ENCODE assay signal across 22 mouse cellular contexts in the genomic region with DNA sequence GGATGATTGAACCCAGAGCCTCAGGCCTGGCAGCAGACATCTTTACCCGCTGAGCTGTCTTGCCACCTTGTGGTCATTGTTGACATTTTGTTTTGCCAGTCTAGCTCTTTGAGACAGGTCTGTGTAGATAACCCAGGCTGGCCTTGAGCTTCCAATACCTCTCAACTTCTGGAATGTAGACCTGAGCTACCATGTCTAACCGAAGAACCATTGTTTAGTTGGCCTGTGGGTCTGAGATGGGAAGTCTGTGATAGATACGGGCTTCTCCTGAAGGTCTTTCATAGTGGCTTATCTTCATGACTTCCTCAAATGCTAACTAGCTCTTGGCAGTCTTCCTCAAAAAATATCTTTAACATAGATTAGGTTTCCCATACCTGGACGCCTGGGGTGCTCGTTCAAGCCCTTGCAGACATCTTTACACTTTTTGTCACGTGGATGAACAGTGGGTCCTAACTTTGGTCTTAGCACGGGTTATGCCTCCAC. TPM values are rescaled to one million over a fixed set of nuclear protein-coding genes. Genes with fewer than 3 reads are reported as not detected.
DNase-seq lines count a peak whose midpoint lies in the region; ATAC-seq and TF ChIP-seq lines count a peak whose summit lies in the region.
"Had no signal": no experiment of that assay in that cellular context is flagged by ENCODE, and none has a peak within 500 bp of the region (broad histone marks: within the 10 kb centered on the region; RNA-seq: fewer than 3 reads in every experiment).

No protein-coding gene starts in this region.

- peak; percentile 11 for DNase-seq in adrenal gland, adult 2 months
- DNase-seq in adrenal gland, adult 8-10 months, result no peak
- DNase-seq in layer of hippocampus, adult 2 months (ENCODE audit: low spot score in 2 of 2), result no peak
- DNase-seq in layer of hippocampus, postnatal 10 days (ENCODE audit: low spot score in 2 of 2), result no peak
- DNase-seq in ES-CJ7 (ENCODE audit: low read depth, low spot score), result peak; percentile 44
- no peak for DNase-seq in yolk sac, embryonic 10.5 days (ENCODE audit: low spot score)
- DNase-seq: right cerebral cortex, postnatal 14 days had no signal

- peak; percentile 60 for ATAC-seq in megakaryocyte progenitor cell, adult 5-6 weeks (replicated peaks; ENCODE audit: poor library complexity)
- no peak for ATAC-seq in erythroid progenitor cell, adult 5-6 weeks (replicated peaks; ENCODE audit: low FRiP score, poor library complexity, severe bottlenecking)
- ATAC-seq: activated CD4-positive, CD25-positive, alpha-beta regulatory T cell, adult 4 months; midbrain, embryonic 16.5 days had no signal

- no peak overlapping the region for H3K27ac ChIP-seq in layer of hippocampus, adult 2 months
- H3K27ac ChIP-seq: hindbrain, embryonic 10.5 days had no signal

- TF ChIP-seq CTCF in layer of hippocampus, adult 2 months (conservative IDR thresholded peaks at IDR 0.05), result peak; percentile 41

- no peak overlapping the region for H3K4me3 ChIP-seq in layer of hippocampus, adult 2 months
- H3K4me3 ChIP-seq: hindbrain, embryonic 10.5 days had no signal

RNA-seq across cellular contexts. Expression of a gene that starts 19.2 kb away (rescaled TPM):
- total RNA-seq in adrenal gland, adult 2 months (2021), result 1 to 10 TPM in 1 of 2 experiments, under 1 TPM in 1; 0.14 to 1.1 TPM
- polyA plus RNA-seq in adrenal gland, adult 2 months (2012; rRNA removed), result 0.15 TPM in 1 of 2 replicates, not detected in the other
- total RNA-seq in adrenal gland, adult 8-10 months (2022), result under 1 TPM in 2 of 4 experiments, not detected in 2; 0.06 to 0.16 TPM
- total RNA-seq in layer of hippocampus, adult 2 months (2021), result not detected
- not detected for total RNA-seq in layer of hippocampus, postnatal 10 days (2021)
- 0.07 and 1.1 TPM in 2 replicates for total RNA-seq in megakaryocyte progenitor cell, adult 5-6 weeks (2015)
- 0.75 and 2.6 TPM in 2 replicates for total RNA-seq in megakaryocyte progenitor cell, adult 5-6 weeks (2017)
- not detected in 2 replicates for total RNA-seq in erythroid progenitor cell, adult 5-6 weeks (2015; ENCODE audit: low replicate concordance)
- not detected in 2 replicates for total RNA-seq in erythroid progenitor cell, adult 5-6 weeks (2017; ENCODE audit: low replicate concordance)
- total RNA-seq: layer of hippocampus, postnatal 14 days; left cerebral cortex, postnatal 25 days had no signal
- polyA plus RNA-seq: activated CD4-positive, CD25-positive, alpha-beta regulatory T cell, adult 4 months; cortical plate, adult 2 months; embryonic facial prominence, embryonic 14.5 days; forebrain, embryonic 11.5 days; frontal cortex, adult 2 months; heart, embryonic 14.5 days; hindbrain, embryonic 10.5 days; midbrain, embryonic 16.5 days; neural tube, embryonic 11.5 days had no signal

RNA-seq across cellular contexts. Expression of a gene that starts 33.7 kb away (rescaled TPM):
- total RNA-seq in adrenal gland, adult 2 months (2021), result not detected
- polyA plus RNA-seq in adrenal gland, adult 2 months (2012; rRNA removed), result not detected in 2 replicates
- not detected for total RNA-seq in adrenal gland, adult 8-10 months (2022)
- total RNA-seq in layer of hippocampus, adult 2 months (2021), result not detected
- under 1 TPM; 0.51 to 0.55 TPM for total RNA-seq in layer of hippocampus, postnatal 10 days (2021)
- total RNA-seq in megakaryocyte progenitor cell, adult 5-6 weeks (2015), result not detected in 2 replicates
- not detected in 2 replicates for total RNA-seq in megakaryocyte progenitor cell, adult 5-6 weeks (2017)
- not detected in 2 replicates for total RNA-seq in erythroid progenitor cell, adult 5-6 weeks (2015; ENCODE audit: low replicate concordance)
- not detected in 2 replicates for total RNA-seq in erythroid progenitor cell, adult 5-6 weeks (2017; ENCODE audit: low replicate concordance)
- total RNA-seq: gastrocnemius, postnatal 4 days; layer of hippocampus, postnatal 14 days; left cerebral cortex, postnatal 25 days had no signal
- polyA plus RNA-seq: activated CD4-positive, CD25-positive, alpha-beta regulatory T cell, adult 4 months; cortical plate, adult 2 months; forebrain, embryonic 11.5 days; heart, embryonic 14.5 days; hindbrain, embryonic 10.5 days; liver, embryonic 11.5 days had no signal

RNA-seq across cellular contexts. Expression of a gene that starts 53.4 kb away (rescaled TPM):
- 100 to 1,000 TPM in 1 of 2 experiments, 10 to 100 TPM in 1; 88.8 to 102 TPM for total RNA-seq in adrenal gland, adult 2 months (2021)
- polyA plus RNA-seq in adrenal gland, adult 2 months (2012; rRNA removed), result 58.7 and 60.9 TPM in 2 replicates
- total RNA-seq in adrenal gland, adult 8-10 months (2022), result 100 to 1,000 TPM in 1 of 4 experiments, 10 to 100 TPM in 3; 81.0 to 128 (median 92.8) TPM
- 10 to 100 TPM; 19.0 to 20.0 TPM for total RNA-seq in layer of hippocampus, adult 2 months (2021)
- total RNA-seq in layer of hippocampus, postnatal 10 days (2021), result 10 to 100 TPM; 17.9 to 18.8 TPM
- 1.5 and 3.2 TPM in 2 replicates for total RNA-seq in megakaryocyte progenitor cell, adult 5-6 weeks (2015)
- 5.8 and 6.4 TPM in 2 replicates for total RNA-seq in megakaryocyte progenitor cell, adult 5-6 weeks (2017)
- total RNA-seq in erythroid progenitor cell, adult 5-6 weeks (2015; ENCODE audit: low replicate concordance), result 1.1 TPM in 1 of 2 replicates, not detected in the other
- 0.26 and 1.7 TPM in 2 replicates for total RNA-seq in erythroid progenitor cell, adult 5-6 weeks (2017; ENCODE audit: low replicate concordance)

Comparison
In these comparisons a context has a peak if more than half of its experiments do, and no peak if none do; other contexts are left out.
1. DNase-seq: peak in adrenal gland, adult 2 months (single experiment) and ES-CJ7 (single experiment); none in adrenal gland, adult 8-10 months (single experiment), layer of hippocampus, adult 2 months (0 of 2), layer of hippocampus, postnatal 10 days (0 of 2) and yolk sac, embryonic 10.5 days (single experiment).